Mouse (Mus musculus) G1E (cell line): Measurements from ENCODE around the gene Micu1. TPM values are rescaled to one million over a fixed set of nuclear protein-coding genes. Genes with fewer than 3 reads are reported as not detected.

Experiments
- ATAC-seq: 2 replicates; pipeline ENCODE4 v1.8.0; 2016; ENCODE audit warnings: mild to moderate bottlenecking; ENCODE audit not compliant: insufficient number of reproducible peaks, poor library complexity, low FRiP score, severe bottlenecking; ENCODE audit errors: extremely low read depth
- DNase-seq: peaks from one replicate; pipeline ENCODE4 v3.0.0; 2012; ENCODE audit warnings: low spot score
- H3K27me3 ChIP-seq: 2 replicates; pipeline ENCODE4 v1.6.1; 2012; ENCODE audit warnings: mild to moderate bottlenecking, low read length, inconsistent platforms; ENCODE audit not compliant: insufficient read depth
- H3K36me3 ChIP-seq: replicated peaks from 2 replicates; pipeline ENCODE3; 2012; ENCODE audit warnings: mild to moderate bottlenecking, inconsistent platforms
- H3K4me1 ChIP-seq: 2 replicates; pipeline ENCODE4 v1.6.1; 2012; ENCODE audit warnings: low read depth, low read length, inconsistent platforms, mixed read lengths; ENCODE audit not compliant: insufficient read depth
- H3K4me3 ChIP-seq: 2 replicates; pipeline ENCODE4 v1.5.1; 2012; ENCODE audit warnings: low read depth, mild to moderate bottlenecking, inconsistent platforms, low read length, moderate library complexity, mixed read lengths
- H3K9me3 ChIP-seq: replicated peaks from 2 replicates; pipeline ENCODE4 v1.6.1; 2012; ENCODE audit warnings: inconsistent platforms
- CTCF ChIP-seq: IDR thresholded peaks from 2 replicates; pipeline ENCODE4 v1.5.1; 2012; ENCODE audit warnings: low read depth, low read length, inconsistent platforms, mixed read lengths
- GATA1 ChIP-seq: IDR thresholded peaks from 2 replicates; pipeline ENCODE4 v1.6.1; 2012; ENCODE audit warnings: borderline replicate concordance, low read length, inconsistent platforms, mixed read lengths
- GATA2 ChIP-seq: IDR thresholded peaks from 2 replicates; pipeline ENCODE4 v1.6.1; 2012; ENCODE audit warnings: low read depth, low read length, inconsistent platforms, borderline replicate concordance
- POLR2AphosphoS5 ChIP-seq: IDR thresholded peaks from 2 replicates; pipeline ENCODE4 v1.6.1; 2012; ENCODE audit warnings: low read depth, low read length, inconsistent platforms; ENCODE audit not compliant: insufficient replicate concordance
- TAL1 ChIP-seq: conservative IDR thresholded peaks from 2 replicates; pipeline ENCODE4 v1.6.1; 2012; ENCODE audit warnings: low read depth, low read length, inconsistent platforms, mixed read lengths
- polyA plus RNA-seq: library from polyadenylated mRNA; stranded (reverse); fragments of >175 nt; gene quantifications from 2 replicates; pipeline ENCODE4 v1.2.3, GENCODE M21; 2012
- total RNA-seq, 2 experiments: library from RNA; stranded (forward) in 1 of 2; stranded (reverse) in 1 of 2; fragments of 200-1000 nt in 1 of 2; fragments of >200 nt in 1 of 2; fragmentation: Nextera tagmentation in 1 of 2; gene quantifications; 2 replicates each; pipeline ENCODE4 v1.2.3; 2014 to 2017

The Micu1 gene
- total and polyA plus RNA-seq, 3 experiments, result 7.9 to 37.4 (median 24.5) TPM

GRCm38 (mm10) chr10:59907080-59907609 lies 204.9 kb downstream of the Micu1 start:
- H3K27me3 ChIP-seq, result no peaks in the 10 kb centered on the region; the same call in 1 of the 2 replicates
- peaks cover 56% of the 10 kb centered on the region for H3K4me1 ChIP-seq
- ATAC-seq (no peak), DNase-seq (no peak)
- H3K4me3 ChIP-seq, result no peak overlapping the region; the same call in 1 of the 2 replicates
- no peaks in the 10 kb centered on the region for H3K36me3 ChIP-seq
- TF ChIP-seq GATA2, result no peak
- TF ChIP-seq TAL1, result no peak
- no peak for TF ChIP-seq POLR2AphosphoS5
- TF ChIP-seq GATA1, result no peak
- no peak for TF ChIP-seq CTCF
- no peaks in the 10 kb centered on the region for H3K9me3 ChIP-seq

GRCm38 (mm10) chr10:59907695-59908299 lies 205.5 kb downstream of the Micu1 start:
- ATAC-seq, result peak; percentile 66
- TF ChIP-seq CTCF, result no peak
- no peak for TF ChIP-seq GATA1
- TF ChIP-seq POLR2AphosphoS5, result no peak
- TF ChIP-seq TAL1, result no peak
- no peak for TF ChIP-seq GATA2
- Histone ChIP-seq H3K4me3 (no peak overlapping the region; the same call in 1 of the 2 replicates), H3K27me3 (no peaks in the 10 kb centered on the region; the same call in 1 of the 2 replicates), H3K4me1 (peaks cover 52% of the 10 kb centered on the region), H3K9me3 (no peaks in the 10 kb centered on the region), H3K36me3 (no peaks in the 10 kb centered on the region)
- DNase-seq, result peak; percentile 38

- no peak overlapping the region for H3K4me3 ChIP-seq
- no peaks in the 10 kb centered on the region for H3K36me3 ChIP-seq
- peaks cover 52% of the 10 kb centered on the region for H3K4me1 ChIP-seq
- TF ChIP-seq TAL1 (no peak), POLR2AphosphoS5 (no peak), GATA2 (no peak), CTCF (no peak), GATA1 (no peak)
- ATAC-seq, result no peak
- H3K9me3 ChIP-seq, result no peaks in the 10 kb centered on the region
- no peak for DNase-seq
- H3K27me3 ChIP-seq, result no peaks in the 10 kb centered on the region; the same call in 1 of the 2 replicates
These were observed 206.6 kb downstream of the Micu1 start for GRCm38 (mm10) chr10:59908776-59909315.

GRCm38 (mm10) chr10:59909357-59909847 lies 207.1 kb downstream of the Micu1 start:
- no peak for DNase-seq
- H3K4me1 ChIP-seq, result peaks cover 52% of the 10 kb centered on the region
- ATAC-seq, result no peak
- TF ChIP-seq GATA2 (no peak), GATA1 (no peak), POLR2AphosphoS5 (no peak), TAL1 (no peak), CTCF (no peak)
- no peaks in the 10 kb centered on the region for H3K9me3 ChIP-seq
- H3K27me3 ChIP-seq, result no peaks in the 10 kb centered on the region; the same call in 1 of the 2 replicates
- no peaks in the 10 kb centered on the region for H3K36me3 ChIP-seq
- no peak overlapping the region for H3K4me3 ChIP-seq

GRCm38 (mm10) chr10:59911091-59911490 lies 208.8 kb downstream of the Micu1 start:
- DNase-seq (no peak), ATAC-seq (no peak)
- no peaks in the 10 kb centered on the region for H3K9me3 ChIP-seq
- TF ChIP-seq GATA2 (no peak), CTCF (no peak), TAL1 (no peak)
- no peaks in the 10 kb centered on the region for H3K36me3 ChIP-seq
- peaks cover 58% of the 10 kb centered on the region for H3K4me1 ChIP-seq
- H3K4me3 ChIP-seq, result peak overlapping the region; percentile 61; the same call in 1 of the 2 replicates
- H3K27me3 ChIP-seq, result no peaks in the 10 kb centered on the region; the same call in 1 of the 2 replicates

GRCm38 (mm10) chr10:59911561-59912198 lies 209.4 kb downstream of the Micu1 start:
- DNase-seq (no peak), ATAC-seq (no peak)
- no peaks in the 10 kb centered on the region for H3K36me3 ChIP-seq
- TF ChIP-seq CTCF (no peak), POLR2AphosphoS5 (no peak), GATA1 (no peak), TAL1 (no peak), GATA2 (no peak)
- H3K27me3 ChIP-seq, result no peaks in the 10 kb centered on the region; the same call in 1 of the 2 replicates
- H3K4me1 ChIP-seq, result peaks cover 61% of the 10 kb centered on the region
- H3K9me3 ChIP-seq, result no peaks in the 10 kb centered on the region
- H3K4me3 ChIP-seq, result peak overlapping the region; percentile 61; the same call in 1 of the 2 replicates
